Comparison of ENCODE assay signal across 23 mouse cellular contexts in genomic region chr8:108930635-108931034, GRCm38 (mm10).
A peak's percentile ranks its signal among the peaks of the same experiment; 100 is the strongest.
DNase-seq lines count a peak whose midpoint lies in the region; ATAC-seq and TF ChIP-seq lines count a peak whose summit lies in the region.
"Had no signal": no experiment of that assay in that cellular context is flagged by ENCODE, and none has a peak within 500 bp of the region (broad histone marks: within the 10 kb centered on the region; RNA-seq: fewer than 3 reads in every experiment).

No protein-coding gene starts in this region.

- peak; percentile 48 for DNase-seq in kidney, postnatal 0 days (ENCODE audit: low spot score)
- no peak for DNase-seq in kidney, postnatal 4 days
- no peak for DNase-seq in midbrain, embryonic 11.5 days (ENCODE audit: low spot score, missing footprints)
- no peak for DNase-seq in T-cell, adult 2 months (ENCODE audit: low spot score)
- DNase-seq in adrenal gland, adult 18-20 months (ENCODE audit: low spot score in 2 of 2), result no peak
- DNase-seq: adrenal gland, postnatal 25 days; cerebellum, adult 8-10 months; heart, postnatal 4 days; kidney, adult 18-20 months; retina, postnatal 1 day; right cerebral cortex, postnatal 25 days; spleen, adult 18-20 months; thymus, postnatal 25 days had no signal

- peak; percentile 74 for ATAC-seq in kidney, postnatal 0 days (replicated peaks; ENCODE audit: low FRiP score, low read depth)
- ATAC-seq in midbrain, embryonic 12.5 days (ENCODE audit: low FRiP score, low read depth), result 0 out of 2 replicates have a peak, but pooled peaks have one; percentile 19
- no peak for ATAC-seq in midbrain, embryonic 11.5 days (ENCODE audit: low FRiP score)
- ATAC-seq in intestine, postnatal 0 days, result no peak
- ATAC-seq: forebrain, embryonic 15.5 days; liver, embryonic 12.5 days; midbrain, embryonic 16.5 days had no signal

- H3K9me3 ChIP-seq in kidney, postnatal 0 days (replicated peaks; ENCODE audit: low read length), result no peaks in the 10 kb centered on the region
- H3K9me3 ChIP-seq in midbrain, embryonic 12.5 days, result no peaks in the 10 kb centered on the region
- no peaks in the 10 kb centered on the region for H3K9me3 ChIP-seq in midbrain, embryonic 11.5 days (ENCODE audit: control insufficient read depth, low read length)
- no peaks in the 10 kb centered on the region for H3K9me3 ChIP-seq in intestine, postnatal 0 days (ENCODE audit: control insufficient read depth)
- H3K9me3 ChIP-seq: forebrain, embryonic 15.5 days; heart, embryonic 10.5 days; hindbrain, embryonic 15.5 days; liver, embryonic 12.5 days; lung, embryonic 15.5 days; neural tube, embryonic 13.5 days had no signal

- H3K27me3 ChIP-seq in kidney, postnatal 0 days (ENCODE audit: insufficient read depth, low read length), result no peaks in the 10 kb centered on the region
- no peaks in the 10 kb centered on the region for H3K27me3 ChIP-seq in midbrain, embryonic 12.5 days
- H3K27me3 ChIP-seq in midbrain, embryonic 11.5 days (ENCODE audit: control insufficient read depth, insufficient read depth, low read length), result no peaks in the 10 kb centered on the region
- no peaks in the 10 kb centered on the region for H3K27me3 ChIP-seq in intestine, postnatal 0 days (replicated peaks; ENCODE audit: control insufficient read depth, insufficient read depth, low read length)
- H3K27me3 ChIP-seq: forebrain, embryonic 15.5 days; hindbrain, embryonic 15.5 days; liver, embryonic 12.5 days; lung, embryonic 15.5 days; neural tube, embryonic 13.5 days had no signal

- no peak overlapping the region for H3K9ac ChIP-seq in kidney, postnatal 0 days (ENCODE audit: low read depth, low read length)
- no peak overlapping the region for H3K9ac ChIP-seq in midbrain, embryonic 12.5 days (replicated peaks)
- no peak overlapping the region for H3K9ac ChIP-seq in midbrain, embryonic 11.5 days (ENCODE audit: low read length)
- no peak overlapping the region for H3K9ac ChIP-seq in intestine, postnatal 0 days (ENCODE audit: low read depth, low read length)
- H3K9ac ChIP-seq: forebrain, embryonic 15.5 days; hindbrain, embryonic 15.5 days; liver, embryonic 12.5 days; lung, embryonic 15.5 days; neural tube, embryonic 13.5 days had no signal

- H3K4me3 ChIP-seq in kidney, postnatal 0 days (replicated peaks; ENCODE audit: low read depth, low read length), result no peak overlapping the region
- no peak overlapping the region for H3K4me3 ChIP-seq in midbrain, embryonic 12.5 days
- H3K4me3 ChIP-seq in midbrain, embryonic 11.5 days (ENCODE audit: low read depth, low read length), result no peak overlapping the region
- no peak overlapping the region for H3K4me3 ChIP-seq in intestine, postnatal 0 days (ENCODE audit: low read depth, low read length)
- H3K4me3 ChIP-seq: forebrain, embryonic 15.5 days; heart, embryonic 10.5 days; hindbrain, embryonic 15.5 days; liver, embryonic 12.5 days; lung, embryonic 15.5 days; myocyte; neural tube, embryonic 13.5 days had no signal

- H3K36me3 ChIP-seq in kidney, postnatal 0 days (ENCODE audit: insufficient read depth, low read length), result no peaks in the 10 kb centered on the region
- H3K36me3 ChIP-seq in midbrain, embryonic 12.5 days, result peaks cover 26% of the 10 kb centered on the region
- peaks cover 3% of the 10 kb centered on the region; the same call in 1 of the 2 replicates for H3K36me3 ChIP-seq in midbrain, embryonic 11.5 days (ENCODE audit: control insufficient read depth, insufficient read depth, low read length)
- H3K36me3 ChIP-seq in intestine, postnatal 0 days (ENCODE audit: control insufficient read depth, insufficient read depth), result peaks cover 9% of the 10 kb centered on the region; the same call in 1 of the 2 replicates
- H3K36me3 ChIP-seq: forebrain, embryonic 15.5 days had no signal

- TF ChIP-seq CTCF in kidney, postnatal 0 days (IDR thresholded peaks at IDR 0.05; ENCODE audit: low read depth), result peak; percentile 26; the same call in 1 of the 2 replicates
- peak; percentile 34 for TF ChIP-seq CTCF in intestine, postnatal 0 days (IDR thresholded peaks at IDR 0.05; ENCODE audit: low read depth)

- H3K4me1 ChIP-seq in kidney, postnatal 0 days (replicated peaks; ENCODE audit: insufficient read depth, low read length), result peaks cover 8% of the 10 kb centered on the region; the same call in 1 of the 2 replicates
- peaks cover 23% of the 10 kb centered on the region for H3K4me1 ChIP-seq in midbrain, embryonic 12.5 days
- peaks cover 7% of the 10 kb centered on the region for H3K4me1 ChIP-seq in midbrain, embryonic 11.5 days (ENCODE audit: control insufficient read depth, insufficient read depth, low read length)
- H3K4me1 ChIP-seq in intestine, postnatal 0 days (replicated peaks; ENCODE audit: control insufficient read depth, insufficient read depth, low read length), result no peaks in the 10 kb centered on the region
- H3K4me1 ChIP-seq: liver, embryonic 12.5 days had no signal

- no peak overlapping the region for H3K27ac ChIP-seq in kidney, postnatal 0 days
- H3K27ac ChIP-seq in midbrain, embryonic 12.5 days (replicated peaks), result no peak overlapping the region
- H3K27ac ChIP-seq in midbrain, embryonic 11.5 days (ENCODE audit: low read depth, low read length), result no peak overlapping the region
- no peak overlapping the region for H3K27ac ChIP-seq in intestine, postnatal 0 days (ENCODE audit: low read depth, low read length)
- H3K27ac ChIP-seq: forebrain, embryonic 15.5 days; heart, embryonic 10.5 days; hindbrain, embryonic 15.5 days; liver, embryonic 12.5 days; lung, embryonic 15.5 days; neural tube, embryonic 13.5 days had no signal

- no peak overlapping the region for H3K4me2 ChIP-seq in kidney, postnatal 0 days (ENCODE audit: low read length)
- no peak overlapping the region for H3K4me2 ChIP-seq in midbrain, embryonic 12.5 days (replicated peaks)
- no peak overlapping the region for H3K4me2 ChIP-seq in midbrain, embryonic 11.5 days
- H3K4me2 ChIP-seq in intestine, postnatal 0 days (replicated peaks; ENCODE audit: low read depth), result no peak overlapping the region
- H3K4me2 ChIP-seq: forebrain, embryonic 15.5 days; hindbrain, embryonic 15.5 days; liver, embryonic 12.5 days; lung, embryonic 15.5 days; neural tube, embryonic 13.5 days had no signal

- WGBS in kidney, postnatal 0 days, result 41% methylated on average over 5 of the region's 5 CpGs
- 78% methylated on average over 5 of the region's 5 CpGs for WGBS in midbrain, embryonic 12.5 days
- 76% methylated on average over 5 of the region's 5 CpGs for WGBS in midbrain, embryonic 11.5 days
- WGBS in intestine, postnatal 0 days, result 59% methylated on average over 5 of the region's 5 CpGs

Comparison
In these comparisons a context has a peak if more than half of its experiments do, and no peak if none do; other contexts are left out.
1. ATAC-seq: peak in kidney, postnatal 0 days (single experiment) and midbrain, embryonic 12.5 days (single experiment); none in midbrain, embryonic 11.5 days (single experiment) and intestine, postnatal 0 days (single experiment).